Mouse (Mus musculus) skeletal muscle tissue, postnatal 0 days (tissue): ENCODE results near the gene Klra10. TPM values are rescaled to one million over a fixed set of nuclear protein-coding genes. Genes with fewer than 3 reads are reported as not detected.

Source experiments
- polyA plus RNA-seq: library from polyadenylated mRNA; unstranded; fragments of >200 nt; fragmentation: Nextera tagmentation; extraction: Ambion mirVana; gene quantifications from 2 replicates; pipeline ENCODE4 v1.2.1, GENCODE M21; 2015

Klra10 gene
- not detected in 2 replicates for polyA plus RNA-seq

DNA sequence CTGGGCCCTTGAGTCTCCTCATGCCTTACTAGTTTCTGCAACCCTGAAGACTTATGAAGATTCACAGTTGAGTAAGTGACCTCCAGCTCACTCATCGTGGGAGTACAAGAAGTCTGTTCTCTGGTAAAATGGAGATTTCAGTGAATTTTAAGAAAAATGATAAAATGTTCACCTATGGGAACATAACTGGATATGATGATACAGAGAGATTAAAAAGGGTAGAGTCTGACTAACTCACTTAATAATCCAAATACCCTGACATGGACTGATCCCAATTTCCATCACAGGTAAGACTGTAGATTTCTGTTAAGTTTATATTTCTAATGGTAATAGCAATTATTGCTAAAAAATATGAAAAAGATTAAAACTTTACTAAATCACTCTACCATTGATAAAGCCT lies at the start of gene Klra10:
Gene Klra10 (minus strand): TSS at position 101 of the 400 bp plus-strand sequence.

DNA sequence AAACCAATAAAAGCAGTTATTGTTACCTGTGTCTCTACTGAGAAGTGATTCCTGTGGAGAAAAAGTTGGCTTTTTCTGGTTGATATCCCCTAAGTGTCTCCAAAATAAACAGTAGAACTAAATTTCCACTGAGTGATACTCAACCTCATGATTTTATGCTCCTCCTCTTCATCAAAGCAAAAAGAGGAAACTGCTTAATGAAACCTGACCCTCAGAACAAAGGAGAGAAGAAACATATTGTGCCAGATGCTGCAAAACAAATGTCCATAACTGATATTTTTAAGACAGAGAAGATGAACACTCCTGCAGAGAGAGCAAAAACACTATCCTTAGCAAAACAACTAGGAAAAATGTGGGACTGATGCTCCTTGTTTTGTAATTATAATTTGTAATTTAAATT lies 48.5 kb downstream of the Klra10 start, which contains the start of gene Klra7:
Gene Klra7 (minus strand): TSS at position 101 of the 400 bp plus-strand sequence.

Other genes with a start within 250 kb of the Klra10 start
- gene Klra4, start 214.7 kb downstream of the Klra10 start, polyA plus RNA-seq: not detected in 2 replicates
- gene Klra8, start 152.0 kb downstream of the Klra10 start, polyA plus RNA-seq: not detected in 2 replicates
- not detected in 2 replicates for gene Klra9, start 88.8 kb downstream of the Klra10 start, polyA plus RNA-seq
- gene Klra7, start 48.6 kb downstream of the Klra10 start, polyA plus RNA-seq: not detected in 2 replicates
- gene Klra3, start 55.6 kb upstream of the Klra10 start, polyA plus RNA-seq: not detected in 2 replicates
- gene Klra1, start 104.9 kb upstream of the Klra10 start, polyA plus RNA-seq: not detected in 2 replicates